Mouse (Mus musculus): ENCODE measurements at regions not wholly inside any gene's neighbourhood (a gene's known extent, or its start where the extent isn't known, plus 50 kb on each side); places are given as distances from the start of the nearest gene placed in this dataset.
A peak's percentile ranks its signal among the peaks of the same experiment; 100 is the strongest.
"Not testable (repeated sequence)": the region's sequence is repeated elsewhere in the genome, so short reads cannot be mapped to it uniquely, and the experiment has no call there.

GRCm38 (mm10) chr11:20390622-20391021 is 58.1 kb upstream of the Slc1a4 start:
- Histone ChIP-seq H3K4me3 (ENCODE audit: extremely low read depth, insufficient read depth, insufficient read length) (no peak overlapping the region), H3K27ac (ENCODE audit: insufficient read depth, low read length) (no peak overlapping the region), H3K27me3 (ENCODE audit: control insufficient read depth, insufficient read depth, low read length) (no peaks in the 10 kb centered on the region), H3K36me3 (ENCODE audit: control insufficient read depth, insufficient read depth, low read length) (no peaks in the 10 kb centered on the region), H3K4me1 (ENCODE audit: control insufficient read depth, insufficient read depth, insufficient read length) (no peaks in the 10 kb centered on the region)
- TF ChIP-seq CTCF (IDR thresholded peaks at IDR 0.05; ENCODE audit: extremely low read depth, insufficient read depth, insufficient read length, insufficient replicate concordance) = no peak
- TF ChIP-seq POLR2A (IDR thresholded peaks at IDR 0.05; ENCODE audit: low read depth, low read length) = no peak
- no peak for DNase-seq (ENCODE audit: low read depth in 1 of 2, low spot score in 2 of 2)
- 82% methylated on average over 3 of the region's 3 CpGs for WGBS

GRCm38 (mm10) chr11:20393302-20393701 is 60.8 kb upstream of the Slc1a4 start:
- not testable (repeated sequence) for H3K4me3 ChIP-seq (ENCODE audit: extremely low read depth, insufficient read depth, insufficient read length); H3K36me3 ChIP-seq (ENCODE audit: control insufficient read depth, insufficient read depth, low read length); H3K4me1 ChIP-seq (ENCODE audit: control insufficient read depth, insufficient read depth, insufficient read length); H3K27ac ChIP-seq (ENCODE audit: insufficient read depth, low read length); DNase-seq (ENCODE audit: low read depth in 1 of 2, low spot score in 2 of 2); H3K27me3 ChIP-seq (ENCODE audit: control insufficient read depth, insufficient read depth, low read length)
- WGBS = 91% methylated on average over 3 of the region's 3 CpGs

- H3K27me3 ChIP-seq (ENCODE audit: control insufficient read depth, insufficient read depth, low read length); H3K36me3 ChIP-seq (ENCODE audit: control insufficient read depth, insufficient read depth, low read length); H3K27ac ChIP-seq (ENCODE audit: insufficient read depth, low read length); H3K4me3 ChIP-seq (ENCODE audit: extremely low read depth, insufficient read depth, insufficient read length); DNase-seq (ENCODE audit: low read depth in 1 of 2, low spot score in 2 of 2); H3K4me1 ChIP-seq (ENCODE audit: control insufficient read depth, insufficient read depth, insufficient read length): not testable (repeated sequence)
- WGBS = 97% methylated on average over 3 of the region's 3 CpGs
These were observed 61.3 kb upstream of the Slc1a4 start for GRCm38 (mm10) chr11:20393807-20394206.

GRCm38 (mm10) chr11:20395848-20396203 is 63.3 kb upstream of the Slc1a4 start:
- no peak overlapping the region for H3K27ac ChIP-seq (ENCODE audit: insufficient read depth, low read length)
- no peak overlapping the region for H3K4me3 ChIP-seq (ENCODE audit: extremely low read depth, insufficient read depth, insufficient read length)
- no peak for TF ChIP-seq CTCF (IDR thresholded peaks at IDR 0.05; ENCODE audit: extremely low read depth, insufficient read depth, insufficient read length, insufficient replicate concordance)
- TF ChIP-seq POLR2A (IDR thresholded peaks at IDR 0.05; ENCODE audit: low read depth, low read length) = no peak
- WGBS = 97% methylated on average over 7 of the region's 7 CpGs
- H3K4me1 ChIP-seq (ENCODE audit: control insufficient read depth, insufficient read depth, insufficient read length) = no peaks in the 10 kb centered on the region
- H3K36me3 ChIP-seq (ENCODE audit: control insufficient read depth, insufficient read depth, low read length) = no peaks in the 10 kb centered on the region
- no peak for DNase-seq (ENCODE audit: low read depth in 1 of 2, low spot score in 2 of 2)
- no peaks in the 10 kb centered on the region for H3K27me3 ChIP-seq (ENCODE audit: control insufficient read depth, insufficient read depth, low read length)

GRCm38 (mm10) chr11:20396204-20396848 is 63.8 kb upstream of the Slc1a4 start:
- H3K27me3 ChIP-seq (ENCODE audit: control insufficient read depth, insufficient read depth, low read length) = no peaks in the 10 kb centered on the region
- WGBS = 84% methylated on average over 11 of the region's 11 CpGs
- no peaks in the 10 kb centered on the region for H3K36me3 ChIP-seq (ENCODE audit: control insufficient read depth, insufficient read depth, low read length)
- no peaks in the 10 kb centered on the region for H3K4me1 ChIP-seq (ENCODE audit: control insufficient read depth, insufficient read depth, insufficient read length)
- H3K4me3 ChIP-seq (ENCODE audit: extremely low read depth, insufficient read depth, insufficient read length) = no peak overlapping the region
- H3K27ac ChIP-seq (ENCODE audit: insufficient read depth, low read length) = no peak overlapping the region
- TF ChIP-seq CTCF (IDR thresholded peaks at IDR 0.05; ENCODE audit: extremely low read depth, insufficient read depth, insufficient read length, insufficient replicate concordance) (no peak), POLR2A (IDR thresholded peaks at IDR 0.05; ENCODE audit: low read depth, low read length) (no peak)
- DNase-seq (ENCODE audit: low read depth in 1 of 2, low spot score in 2 of 2) = no peak

GRCm38 (mm10) chr11:20396884-20397283 is 64.4 kb upstream of the Slc1a4 start:
- no peak for DNase-seq (ENCODE audit: low read depth in 1 of 2, low spot score in 2 of 2)
- no peaks in the 10 kb centered on the region for H3K36me3 ChIP-seq (ENCODE audit: control insufficient read depth, insufficient read depth, low read length)
- no peak overlapping the region for H3K27ac ChIP-seq (ENCODE audit: insufficient read depth, low read length)
- no peaks in the 10 kb centered on the region for H3K27me3 ChIP-seq (ENCODE audit: control insufficient read depth, insufficient read depth, low read length)
- WGBS = 92% methylated on average over 3 of the region's 3 CpGs
- no peak overlapping the region for H3K4me3 ChIP-seq (ENCODE audit: extremely low read depth, insufficient read depth, insufficient read length)
- no peak for TF ChIP-seq POLR2A (IDR thresholded peaks at IDR 0.05; ENCODE audit: low read depth, low read length)
- no peak for TF ChIP-seq CTCF (IDR thresholded peaks at IDR 0.05; ENCODE audit: extremely low read depth, insufficient read depth, insufficient read length, insufficient replicate concordance)
- H3K4me1 ChIP-seq (ENCODE audit: control insufficient read depth, insufficient read depth, insufficient read length) = no peaks in the 10 kb centered on the region

- WGBS = 51% methylated on average over 32 of the region's 32 CpGs
- H3K4me3 ChIP-seq (ENCODE audit: extremely low read depth, insufficient read depth, insufficient read length) = no peak overlapping the region; the same call in 1 of the 2 replicates
These were observed 68.1 kb upstream of the Slc1a4 start for GRCm38 (mm10) chr11:20400302-20401234.

More at GRCm38 (mm10) chr11:20400302-20401234, 68.1 kb upstream of the Slc1a4 start:
- DNase-seq (ENCODE audit: low read depth in 1 of 2, low spot score in 2 of 2) = peak in 1 of 2 experiments; percentile 11
- Histone ChIP-seq H3K36me3 (ENCODE audit: control insufficient read depth, insufficient read depth, low read length) (no peaks in the 10 kb centered on the region), H3K27ac (ENCODE audit: insufficient read depth, low read length) (no peak overlapping the region), H3K27me3 (ENCODE audit: control insufficient read depth, insufficient read depth, low read length) (no peaks in the 10 kb centered on the region), H3K4me1 (ENCODE audit: control insufficient read depth, insufficient read depth, insufficient read length) (no peaks in the 10 kb centered on the region; the same call in 1 of the 2 replicates)
- peak; percentile 60; the same call in 1 of the 2 replicates for TF ChIP-seq CTCF (IDR thresholded peaks at IDR 0.05; ENCODE audit: extremely low read depth, insufficient read depth, insufficient read length, insufficient replicate concordance)
- no peak for TF ChIP-seq POLR2A (IDR thresholded peaks at IDR 0.05; ENCODE audit: low read depth, low read length)

All from spleen, adult 2 months (tissue).